Mouse (Mus musculus) liver, adult 2 months (tissue): ENCODE measurements around the gene Rsph6a.

Source experiments
- CTCF ChIP-seq: fragments of 200-500 bp; IDR thresholded peaks from 2 replicates; pipeline ENCODE4 v1.5.1; 2011; ENCODE audit warnings: low read depth, low read length, control low read depth
- POLR2A ChIP-seq: fragments of 200-500 bp; IDR thresholded peaks from 2 replicates; pipeline ENCODE4 v1.6.1; 2011; ENCODE audit warnings: low read length, control low read depth; ENCODE audit not compliant: insufficient read depth; ENCODE audit errors: extremely low read depth

GRCm38 (mm10) chr7:19050172-19050571 is 4.3 kb upstream of the Rsph6a start:
- no peak for TF ChIP-seq CTCF
- no peak for TF ChIP-seq POLR2A
